Mouse (Mus musculus) spleen, postnatal 10 days (tissue): ENCODE measurements around the gene Sppl2a.
"Not testable (repeated sequence)": the region's sequence is repeated elsewhere in the genome, so short reads cannot be mapped to it uniquely, and the experiment has no call there.

Experiments used
- DNase-seq, 2 experiments: peaks; one replicate each; pipeline ENCODE4 v3.0.0; 2021 to 2022; ENCODE audit warnings: low spot score in 2 of 2

Sppl2a gene

DNA sequence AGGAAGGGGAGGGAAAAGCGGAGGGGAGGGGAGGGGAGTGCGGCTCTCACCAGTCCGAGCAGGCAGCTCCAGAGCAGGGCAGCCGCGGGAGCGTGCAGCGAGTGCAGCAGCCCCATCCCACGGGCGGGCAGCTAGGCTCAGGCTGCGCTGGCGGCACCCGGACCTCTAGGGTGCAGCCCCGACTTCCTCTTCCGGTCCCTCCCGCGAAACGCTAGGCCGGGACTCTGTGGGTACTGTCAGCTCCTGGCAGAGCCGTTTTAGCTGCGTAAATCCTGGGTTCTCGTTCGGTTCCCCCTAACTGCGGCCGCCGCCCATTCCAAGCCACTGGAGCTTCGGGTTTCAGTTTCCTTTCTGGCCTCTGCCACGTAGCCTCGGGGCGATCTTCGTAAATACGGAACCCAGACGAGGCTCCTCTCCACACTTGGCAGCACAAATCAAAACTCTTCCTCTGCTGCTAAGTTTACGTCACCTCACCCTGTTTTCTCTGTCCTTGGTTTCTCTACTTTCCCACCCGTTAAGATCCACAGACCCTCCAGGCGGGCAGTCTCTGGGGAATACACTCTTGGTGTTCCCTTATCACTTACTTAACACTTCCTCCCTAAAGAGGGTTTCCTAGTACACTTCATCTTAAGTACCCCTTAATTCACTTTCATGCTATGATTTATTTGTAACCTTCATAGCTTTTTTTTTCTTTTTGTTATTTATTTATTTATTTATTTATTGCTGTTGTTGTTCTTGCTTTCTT is at the start of gene Sppl2a:
Gene Sppl2a, minus strand, starts transcription at position 339 of the 745 bp plus-strand sequence.
- peak; percentile 80 to 89 for DNase-seq

DNA sequence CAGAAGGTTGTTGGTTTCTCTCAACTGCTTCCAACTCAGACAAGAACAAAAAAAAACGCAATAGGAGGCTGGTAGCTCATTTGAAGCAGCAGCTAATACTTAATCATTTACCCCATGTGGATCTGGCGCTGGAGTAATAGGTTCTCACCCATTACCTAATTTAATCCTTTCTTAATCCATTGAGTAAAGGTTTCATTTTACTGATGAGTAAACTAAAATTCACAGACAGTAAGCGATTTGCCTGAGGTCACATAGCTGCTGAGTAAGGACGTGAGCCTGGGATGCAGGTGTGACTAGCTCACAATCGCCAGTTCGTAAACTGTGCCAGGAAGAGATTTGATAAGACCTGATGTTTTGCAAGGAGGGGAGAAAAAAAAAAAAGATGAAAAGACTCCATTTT is 44.4 kb upstream of the Sppl2a start:
- DNase-seq, result no peak

DNA sequence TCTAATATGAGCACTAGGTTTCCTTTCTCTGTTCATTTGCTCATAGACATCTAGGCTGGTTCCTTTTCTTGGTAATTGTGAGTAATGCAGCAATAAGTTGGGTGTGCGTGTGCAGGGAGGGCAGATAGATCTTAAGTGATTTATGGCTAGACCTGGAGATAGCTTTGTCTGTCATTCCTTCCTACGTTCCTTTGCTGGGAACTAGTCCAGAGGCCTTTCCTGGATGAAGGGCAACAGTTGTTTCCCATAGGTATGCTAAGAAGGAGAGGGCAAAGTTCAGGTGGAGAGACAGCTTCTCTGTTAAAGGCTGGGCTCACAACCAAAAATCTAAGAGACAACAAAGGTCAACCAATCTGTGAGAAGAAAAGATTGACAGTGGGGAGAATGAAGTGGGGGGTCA is 28.7 kb upstream of the Sppl2a start:
- no peak for DNase-seq

DNA sequence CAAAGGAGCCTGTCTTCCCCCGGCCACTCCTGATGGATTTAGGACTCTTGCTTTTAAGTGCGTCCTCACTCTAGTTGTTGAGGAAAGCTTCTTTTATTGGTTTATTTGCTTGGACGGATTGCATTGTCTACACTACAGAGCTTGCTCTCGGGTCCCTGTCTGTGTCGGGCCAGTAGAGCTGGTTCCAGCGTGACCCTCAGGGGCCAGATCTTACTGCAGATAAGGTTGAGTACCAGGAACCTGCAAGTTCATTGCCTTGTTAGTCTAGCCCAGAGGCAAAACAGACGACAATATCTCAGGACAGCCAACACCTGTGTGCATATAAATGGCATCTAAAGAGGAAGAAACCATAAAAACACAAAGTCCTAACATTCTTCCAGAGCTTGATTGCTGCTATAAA is 22.6 kb upstream of the Sppl2a start:
- DNase-seq, result no peak

DNA sequence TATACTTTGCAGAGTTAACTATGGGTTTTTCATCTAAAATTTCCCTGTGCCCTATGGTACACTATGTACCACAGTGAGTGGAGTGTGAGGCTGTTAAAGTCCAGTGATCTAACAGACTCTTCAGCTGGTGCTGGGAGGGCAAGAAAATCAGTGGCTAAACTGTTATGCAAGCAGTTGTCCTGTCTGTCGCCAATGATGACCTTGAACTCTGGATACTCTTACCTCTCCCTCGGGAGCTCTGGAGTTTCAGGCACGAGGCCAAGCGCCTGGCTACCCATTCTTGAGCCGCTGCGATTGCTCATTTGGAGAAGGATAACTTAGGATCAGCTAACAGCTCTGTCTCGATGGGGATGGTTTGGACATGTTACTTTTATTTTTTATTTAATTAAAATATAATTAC is 18.1 kb upstream of the Sppl2a start:
- DNase-seq, result no peak

DNA sequence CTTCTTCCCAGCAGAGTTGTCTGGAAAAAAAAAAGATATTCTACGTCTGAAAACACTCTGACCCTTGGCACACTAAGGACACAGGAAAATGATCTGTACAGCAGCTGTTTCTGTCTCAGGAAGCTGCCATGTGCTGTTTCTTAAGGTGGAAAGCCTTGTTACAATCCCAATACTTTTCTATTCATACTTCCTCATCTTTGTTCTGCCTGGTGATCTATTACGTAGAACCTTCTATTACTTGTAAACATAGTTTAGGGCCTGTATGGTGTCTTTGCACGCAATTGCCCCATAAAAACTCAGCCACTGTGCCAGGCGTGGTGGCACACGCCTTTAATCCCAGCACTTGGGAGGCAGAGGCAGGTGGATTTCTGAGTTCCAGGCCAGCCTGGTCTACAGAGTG is 17.4 kb upstream of the Sppl2a start:
- DNase-seq, result no peak

DNA sequence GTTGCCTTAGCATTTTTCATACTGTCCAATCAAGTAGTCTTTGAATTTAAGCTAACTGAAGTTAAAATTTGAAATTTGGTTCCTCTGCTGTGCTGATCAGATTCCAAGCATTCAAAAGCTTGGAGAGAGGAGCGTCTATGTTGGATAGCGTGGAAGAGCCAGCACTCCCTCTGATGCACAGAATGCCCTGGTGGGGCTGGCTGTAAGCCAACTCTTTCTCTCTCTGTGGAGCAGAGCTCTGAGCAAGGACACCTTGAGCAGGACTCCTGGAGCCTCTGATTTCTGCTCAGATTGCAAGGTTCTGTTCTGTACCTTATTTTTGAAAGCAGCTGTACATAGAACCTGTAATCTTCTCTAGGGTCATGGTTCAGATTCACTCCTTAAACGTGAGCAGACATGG is 16.8 kb upstream of the Sppl2a start:
- DNase-seq, result no peak

DNA sequence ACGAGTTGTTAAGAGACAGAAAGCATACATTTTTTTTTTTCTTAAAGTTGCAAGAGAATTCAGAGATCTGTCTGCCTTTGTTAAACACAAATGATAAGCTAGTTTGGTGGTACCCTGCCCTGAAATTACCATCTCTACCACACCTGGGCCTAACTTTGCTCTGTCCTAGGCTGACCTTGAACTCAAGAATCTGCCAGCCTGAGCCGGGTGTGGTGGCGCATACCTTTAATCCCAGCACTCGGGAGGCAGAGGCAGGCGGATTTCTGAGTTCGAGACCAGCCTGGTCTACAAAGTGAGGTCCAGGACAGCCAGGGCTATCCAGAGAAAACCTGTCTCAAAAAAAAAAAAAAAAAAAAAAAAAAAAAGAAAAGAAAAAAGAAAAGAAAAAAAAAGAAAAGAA is 16.3 kb upstream of the Sppl2a start:
- not testable (repeated sequence) for DNase-seq

DNA sequence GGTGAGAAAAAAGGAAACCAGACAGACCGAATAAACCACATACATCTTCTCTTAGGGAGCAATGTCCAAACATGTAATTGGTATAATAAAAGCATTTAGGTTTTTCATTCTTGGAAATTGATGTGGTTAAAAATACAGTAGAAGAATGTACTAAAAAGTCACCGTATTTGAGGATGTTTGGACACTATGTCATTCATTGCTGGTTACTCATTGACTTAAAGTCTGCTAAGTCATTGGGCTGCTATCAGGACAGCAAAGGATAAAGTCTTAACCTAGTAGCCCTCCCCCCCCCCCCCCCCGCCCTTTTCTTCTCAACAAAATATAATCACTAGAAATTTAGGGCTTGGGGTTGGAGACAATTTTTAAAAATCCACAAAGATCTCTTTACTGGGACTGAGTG is 15.2 kb upstream of the Sppl2a start:
- DNase-seq, result no peak

DNA sequence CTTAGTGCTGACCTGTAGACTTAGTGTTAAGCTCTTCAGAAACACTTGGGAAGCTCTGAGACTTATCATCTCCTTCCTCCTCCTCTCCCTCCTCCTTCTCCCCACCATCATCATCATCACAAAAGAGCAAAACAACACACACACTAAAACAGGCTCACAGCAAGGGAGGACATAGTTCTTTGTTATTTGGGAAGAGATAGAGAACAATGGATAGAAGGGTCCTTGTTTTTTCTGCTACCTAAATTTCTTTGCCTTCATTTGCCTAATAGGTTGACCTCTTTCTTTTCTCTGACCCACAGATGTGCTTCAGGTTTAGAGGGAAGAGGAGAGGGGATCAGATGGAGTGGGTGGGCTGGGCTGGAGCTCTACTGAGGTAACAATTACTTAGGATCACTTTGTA is 14.6 kb upstream of the Sppl2a start:
- DNase-seq, result no peak

DNA sequence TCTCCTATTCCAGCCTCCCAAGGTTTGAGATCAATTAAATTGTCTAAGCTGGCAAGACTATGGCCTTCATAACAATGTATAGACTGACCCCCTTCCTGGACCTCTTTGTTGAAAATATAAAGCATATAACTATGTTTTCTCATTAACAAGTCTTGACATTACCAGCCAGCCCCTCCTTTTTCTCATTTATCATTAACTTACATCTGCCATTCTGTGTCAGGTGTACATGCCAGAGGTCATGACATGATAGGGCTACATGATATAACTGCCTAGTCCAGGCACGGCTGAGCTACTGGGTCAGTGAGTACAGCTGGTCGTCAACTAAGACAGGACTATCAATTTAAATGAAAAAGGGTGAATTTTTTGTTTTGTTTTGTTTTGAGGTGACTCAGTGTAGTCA is 10.2 kb upstream of the Sppl2a start:
- no peak for DNase-seq

DNA sequence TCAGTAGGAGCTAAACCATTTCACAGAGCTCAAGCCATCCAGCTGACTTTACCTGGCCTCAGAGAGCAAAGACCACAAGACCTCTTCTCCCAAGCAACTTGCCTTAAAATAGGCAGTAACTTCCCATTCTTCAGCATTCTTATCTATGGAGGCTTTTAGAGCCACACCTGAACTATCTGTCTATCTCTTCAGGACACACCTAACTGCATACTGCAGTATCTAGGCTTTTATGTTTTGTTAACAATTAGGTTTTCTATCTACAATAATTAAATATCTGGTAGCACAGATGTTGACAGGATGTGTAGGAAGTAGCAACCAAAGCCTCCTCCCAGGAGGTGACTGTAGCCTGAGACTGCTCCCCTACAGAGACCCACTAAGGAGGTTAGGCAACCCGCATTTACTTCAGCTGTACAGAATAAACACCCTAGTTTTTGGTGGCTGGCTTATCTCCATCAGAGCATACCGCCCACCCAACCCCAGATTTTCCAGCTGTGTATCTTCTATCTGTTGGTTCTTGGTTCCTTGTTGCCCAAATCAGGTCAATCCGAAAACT is 7.4 kb upstream of the Sppl2a start:
- DNase-seq, result no peak

DNA sequence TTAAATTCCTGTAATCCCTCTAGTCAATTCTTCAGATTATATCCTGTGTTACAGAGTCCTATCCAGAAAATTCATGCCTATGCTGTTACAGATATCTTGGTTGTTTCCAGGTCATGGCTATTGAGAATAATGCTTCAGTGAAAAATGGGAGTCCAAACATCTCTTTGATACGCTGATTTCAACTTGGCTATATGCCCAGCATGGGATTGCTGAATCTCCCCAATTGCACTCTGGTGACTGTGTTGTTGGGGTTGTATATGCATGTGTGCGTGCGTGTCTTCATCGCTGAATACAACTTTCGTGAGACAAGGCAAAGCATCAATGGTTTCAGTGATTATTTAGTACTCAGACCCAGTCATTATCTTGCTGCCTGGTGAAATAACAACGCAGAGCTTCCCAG is 5.0 kb upstream of the Sppl2a start:
- no peak for DNase-seq

DNA sequence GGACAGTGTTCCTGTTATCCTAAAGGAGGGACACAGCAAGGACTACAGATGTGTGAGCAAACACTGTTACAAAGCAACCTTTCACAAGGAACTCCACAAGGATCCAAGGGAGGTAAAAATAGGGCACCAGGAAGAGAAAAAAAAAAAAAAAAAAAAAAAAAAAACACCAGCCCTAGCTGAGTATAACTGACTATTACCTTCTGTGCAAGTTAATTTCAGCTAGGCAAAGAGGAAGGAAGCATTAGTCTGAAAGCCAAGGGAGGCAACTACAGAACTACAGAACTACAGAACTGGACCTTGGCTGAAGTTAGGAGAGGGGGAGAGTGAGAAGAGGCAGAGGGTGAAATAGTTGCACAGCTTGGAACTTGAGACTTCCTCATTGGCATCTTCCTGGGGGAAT is 886 bp upstream of the Sppl2a start:
- no peak for DNase-seq

DNA sequence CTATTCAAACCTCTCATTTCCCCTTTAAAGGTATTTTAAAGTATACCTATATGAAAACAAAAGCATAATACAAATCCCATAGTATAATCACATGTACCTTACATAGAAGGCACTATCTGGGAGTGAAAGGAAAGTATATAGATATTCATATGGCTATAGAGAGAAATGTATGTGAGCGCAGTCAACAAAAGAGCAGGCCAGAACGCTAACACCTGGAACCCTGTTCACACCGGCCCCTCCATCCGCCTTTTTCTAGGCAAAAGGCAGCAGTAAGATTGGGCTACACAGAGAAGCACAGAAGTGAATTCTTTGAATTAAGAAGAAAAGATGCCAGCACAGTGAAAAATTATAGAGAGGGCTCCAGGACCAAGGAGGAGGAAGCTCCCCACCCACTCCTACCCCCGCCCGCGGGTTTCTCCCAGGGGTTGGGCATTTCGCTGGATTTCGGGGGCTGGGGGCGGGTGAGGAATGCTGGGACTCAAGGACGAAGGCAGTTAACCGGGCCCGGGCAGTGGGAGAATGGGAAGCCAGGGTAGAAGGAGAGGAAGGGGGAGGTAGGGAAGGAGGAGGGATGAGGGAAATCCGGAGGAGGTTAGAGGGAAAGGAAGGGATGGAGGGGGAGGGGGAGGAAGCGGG is 656 bp downstream of the Sppl2a start:
- DNase-seq, result peak; percentile 60 to 61

DNA sequence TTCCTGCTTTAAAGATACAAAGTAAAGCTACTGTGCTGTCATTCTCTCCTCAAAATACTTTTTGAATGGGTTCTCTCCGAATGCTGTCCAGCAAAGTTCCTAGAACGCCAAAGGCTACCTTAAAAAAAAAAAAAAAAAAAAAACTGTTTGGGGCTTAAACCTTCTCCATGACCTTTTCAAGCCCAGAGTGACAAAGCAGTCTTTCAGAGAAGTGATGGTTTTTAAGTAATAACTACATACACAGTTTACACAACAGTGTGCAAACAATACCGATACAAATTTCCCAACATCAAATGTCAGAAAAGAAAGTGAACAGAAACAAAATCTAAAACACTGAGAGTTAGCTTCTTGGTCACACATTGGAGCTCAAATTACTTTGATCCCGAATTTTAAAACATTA is 1.3 kb downstream of the Sppl2a start:
- DNase-seq, result no peak

DNA sequence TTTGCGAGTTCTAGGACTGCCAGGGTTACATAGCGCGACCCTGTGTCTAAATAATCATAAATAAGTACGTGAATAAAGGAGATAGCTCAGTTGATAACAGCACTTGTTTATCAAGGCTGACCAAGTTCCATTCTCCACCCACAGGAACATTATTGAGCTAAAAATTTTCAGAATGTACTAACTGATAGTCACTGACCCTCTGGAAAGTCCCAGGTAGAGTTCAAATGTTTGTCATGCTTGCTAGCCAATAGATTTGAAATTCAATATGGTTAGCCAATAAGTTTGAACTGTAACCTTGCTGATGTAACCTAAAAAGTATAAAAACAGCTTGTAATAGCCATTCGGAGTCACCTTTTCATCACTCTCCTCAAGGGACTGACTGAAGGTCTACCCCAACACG is 4.4 kb downstream of the Sppl2a start:
- DNase-seq, result no peak

DNA sequence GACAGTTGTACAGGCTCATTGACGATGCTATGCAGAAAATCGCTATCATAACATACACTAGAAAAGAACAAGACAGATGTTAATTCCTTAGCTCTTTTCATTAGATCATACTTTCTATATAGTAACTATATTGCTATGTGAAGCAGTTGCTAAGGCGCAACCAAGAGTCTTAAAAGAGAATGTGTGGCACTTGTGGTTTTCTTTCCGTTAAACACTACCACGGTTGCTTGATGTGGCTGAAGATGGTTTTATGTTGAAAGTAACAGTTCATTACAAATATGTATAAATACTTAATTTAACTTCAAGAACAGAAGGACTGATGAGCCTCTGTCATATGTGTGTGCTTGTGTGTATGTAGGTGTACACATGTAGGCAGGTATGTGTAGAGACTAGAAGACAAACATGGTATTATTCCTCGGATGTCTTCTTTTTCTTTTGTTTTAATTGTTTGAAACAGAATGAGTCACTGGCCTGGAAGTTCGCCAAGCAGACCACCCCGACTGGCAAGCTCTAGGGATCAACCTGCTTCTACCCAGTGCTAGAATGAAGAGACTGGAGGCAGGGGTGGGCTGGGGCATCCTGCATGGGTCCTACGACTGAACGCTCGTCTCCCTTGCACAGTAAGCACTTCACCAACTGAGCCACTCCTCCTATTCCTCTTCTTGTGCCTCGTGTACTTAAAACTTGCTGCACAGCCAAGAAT is 12.5 kb downstream of the Sppl2a start:
- no peak for DNase-seq

DNA sequence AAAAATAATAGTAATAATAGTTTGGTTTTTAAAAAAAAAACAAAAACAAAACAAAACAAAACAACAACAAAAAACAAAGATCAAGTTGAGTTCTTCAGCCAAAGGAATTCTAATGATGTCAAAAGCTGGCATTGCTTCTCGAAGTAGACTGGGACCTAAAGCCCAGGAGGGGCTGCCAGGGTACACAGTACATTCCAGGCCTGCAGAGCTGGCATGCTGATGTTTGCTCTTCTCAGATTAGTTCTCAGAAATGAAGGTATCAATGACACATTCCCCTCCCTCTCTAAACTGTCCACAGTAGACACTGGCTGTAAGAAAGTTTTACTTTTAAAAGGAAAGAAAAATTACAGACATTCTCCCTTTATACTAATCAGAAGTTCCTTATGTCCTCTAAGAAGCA is 16.8 kb downstream of the Sppl2a start:
- no peak for DNase-seq

DNA sequence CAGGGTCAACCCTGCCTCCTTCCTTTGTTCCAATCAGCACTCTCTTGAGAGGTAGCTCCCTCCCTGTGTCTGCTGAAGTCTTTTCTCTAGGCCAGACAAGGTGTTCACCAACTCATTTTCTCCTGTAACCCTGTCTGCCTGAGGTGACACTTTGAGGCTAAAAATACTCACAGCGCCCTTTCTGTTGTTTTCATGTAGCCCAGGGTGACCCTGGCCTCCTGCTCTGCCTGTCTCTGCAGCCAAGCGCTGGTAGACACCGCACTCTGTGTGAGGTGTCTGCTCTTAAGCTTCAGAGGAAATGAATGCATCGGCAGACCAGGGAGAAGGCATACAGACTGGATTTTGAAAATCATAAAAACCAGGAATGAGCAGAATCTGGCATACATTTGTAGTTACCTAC is 18.9 kb downstream of the Sppl2a start:
- no peak for DNase-seq

DNA sequence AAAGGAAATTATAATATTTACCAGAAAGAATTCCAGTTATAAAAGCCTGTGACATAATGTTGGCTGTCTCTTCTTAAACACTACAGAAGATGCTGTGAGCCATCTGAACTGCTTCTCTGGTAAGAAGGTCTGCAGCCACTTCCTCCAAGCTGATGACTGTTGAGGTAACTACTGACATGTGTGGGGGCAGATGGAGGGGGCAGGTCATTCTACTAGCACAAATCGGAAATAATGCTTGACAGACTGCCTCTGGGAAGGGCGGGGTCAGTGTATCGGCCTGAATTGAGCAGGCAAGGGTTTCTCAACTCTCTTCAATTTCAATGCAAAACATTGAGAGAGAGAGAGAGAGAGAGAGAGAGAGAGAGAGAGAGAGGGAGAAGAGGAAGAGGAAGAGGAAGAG is 28.9 kb downstream of the Sppl2a start:
- peak in 1 of 2 experiments; percentile 24 for DNase-seq

DNA sequence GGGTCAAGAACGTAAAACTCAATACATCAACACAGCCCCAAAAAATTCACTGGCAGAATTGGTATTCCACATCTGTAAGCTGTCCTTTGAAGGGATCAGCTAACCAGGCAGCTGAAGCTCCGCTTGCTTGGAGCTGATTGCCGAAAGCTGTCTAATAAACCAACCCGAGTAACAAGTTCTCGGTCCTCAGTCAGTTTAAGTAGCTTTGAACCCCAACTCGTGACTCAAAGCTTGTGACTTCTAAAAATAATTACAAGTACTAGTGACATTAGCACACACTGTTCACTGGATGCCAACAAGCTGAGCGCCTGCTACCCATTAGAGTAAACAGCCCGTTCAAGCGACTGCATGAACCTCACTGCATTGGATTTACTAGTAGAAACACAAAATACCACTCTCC is 35.5 kb downstream of the Sppl2a start:
- no peak for DNase-seq

DNA sequence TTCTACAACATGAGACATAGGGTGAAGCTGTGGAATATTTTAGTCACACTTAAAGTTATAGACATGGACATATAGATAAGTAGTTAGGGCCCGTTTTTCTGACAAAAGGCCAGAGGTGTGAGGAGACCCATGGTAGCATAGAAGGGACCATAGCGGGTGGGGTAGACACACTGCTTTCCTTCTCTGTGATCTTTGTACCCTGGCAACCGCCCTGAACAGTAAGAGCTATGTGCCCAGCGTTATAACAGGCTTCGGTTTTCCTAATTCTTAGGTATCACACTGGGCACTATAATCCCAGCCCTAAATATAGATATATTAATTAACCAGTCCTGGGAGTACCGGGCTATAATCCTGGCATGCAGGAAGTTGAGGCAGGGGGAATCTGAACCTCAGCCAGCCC is 36.1 kb downstream of the Sppl2a start:
- no peak for DNase-seq
